Mouse (Mus musculus) right cerebral cortex, postnatal 14 days (tissue): Measurements from ENCODE around the gene Nfyc.

Source experiments
- DNase-seq: peaks from one replicate; pipeline ENCODE4 v3.0.0; 2022

Nfyc gene

GRCm38 (mm10) chr4:120831472-120831871, at the start of gene Nfyc:
Gene Nfyc, minus strand, starts transcription at chr4:120831572.
- no peak for DNase-seq

GRCm38 (mm10) chr4:120880731-120881432, 49.5 kb upstream of the Nfyc start:
- no peak for DNase-seq

- DNase-seq: no peak
These were observed 48.0 kb upstream of the Nfyc start for GRCm38 (mm10) chr4:120879386-120879785.

- DNase-seq: peak; percentile 66
These were observed 47.4 kb upstream of the Nfyc start for GRCm38 (mm10) chr4:120878728-120879127.

- DNase-seq: no peak
These were observed 44.6 kb upstream of the Nfyc start for GRCm38 (mm10) chr4:120875961-120876360.

- DNase-seq: no peak
These were observed 38.9 kb upstream of the Nfyc start for GRCm38 (mm10) chr4:120870262-120870748.

- no peak for DNase-seq
These were observed 37.6 kb upstream of the Nfyc start for GRCm38 (mm10) chr4:120868988-120869387.

GRCm38 (mm10) chr4:120868246-120868645, 36.9 kb upstream of the Nfyc start:
- DNase-seq: no peak

GRCm38 (mm10) chr4:120866211-120866610, 34.8 kb upstream of the Nfyc start:
- no peak for DNase-seq

- no peak for DNase-seq
These were observed 28.5 kb upstream of the Nfyc start for GRCm38 (mm10) chr4:120859865-120860264.

GRCm38 (mm10) chr4:120856376-120856775, 25.0 kb upstream of the Nfyc start:
- no peak for DNase-seq

- DNase-seq: no peak
These were observed 24.1 kb upstream of the Nfyc start for GRCm38 (mm10) chr4:120855360-120856060.

GRCm38 (mm10) chr4:120854588-120855319, 23.4 kb upstream of the Nfyc start, which contains the start of gene Rims3:
Gene Rims3, plus strand, starts transcription at chr4:120854816.
- DNase-seq: peak; percentile 67

GRCm38 (mm10) chr4:120850946-120851345, 19.6 kb upstream of the Nfyc start:
- DNase-seq: peak; percentile 77

GRCm38 (mm10) chr4:120849451-120849850, 18.1 kb upstream of the Nfyc start:
- no peak for DNase-seq

GRCm38 (mm10) chr4:120848909-120849308, 17.5 kb upstream of the Nfyc start:
- DNase-seq: no peak

GRCm38 (mm10) chr4:120845098-120845497, 13.7 kb upstream of the Nfyc start:
- DNase-seq: no peak

- no peak for DNase-seq
These were observed 13.2 kb upstream of the Nfyc start for GRCm38 (mm10) chr4:120844423-120845082.

- DNase-seq: no peak
These were observed 10.0 kb upstream of the Nfyc start for GRCm38 (mm10) chr4:120841342-120841741.

GRCm38 (mm10) chr4:120830767-120831166, 605 bp downstream of the Nfyc start:
- DNase-seq: no peak

- no peak for DNase-seq
These were observed 5.0 kb downstream of the Nfyc start for GRCm38 (mm10) chr4:120826418-120826817.

GRCm38 (mm10) chr4:120825577-120826326, 5.6 kb downstream of the Nfyc start:
- peak; percentile 100 for DNase-seq
